Mouse (Mus musculus) neural tube, embryonic 11.5 days (tissue): ENCODE data around the gene Srgap2. TPM values are rescaled to one million over a fixed set of nuclear protein-coding genes. Genes with fewer than 3 reads are reported as not detected.

Experiments used
- ATAC-seq: fragments of 200-750 bp; cut with Nextera tagmentation; 2 replicates; pipeline ENCODE4 v1.8.0; 2017; ENCODE audit warnings: moderate number of reproducible peaks, mild to moderate bottlenecking, moderate TSS enrichment, moderate library complexity; ENCODE audit not compliant: insufficient read depth, low FRiP score, low TSS enrichment
- DNase-seq: peaks from one replicate; pipeline ENCODE4 v3.0.0-alpha.2; 2015; ENCODE audit warnings: low spot score
- H3K27ac ChIP-seq: fragments of 300-500 bp; sonication (generic); 2 replicates; pipeline ENCODE4 v1.5.1; 2014; ENCODE audit warnings: low read depth, mild to moderate bottlenecking, low read length
- H3K27me3 ChIP-seq: fragments of 300-500 bp; sonication (generic); 2 replicates; pipeline ENCODE4 v1.6.1; 2014; ENCODE audit warnings: mild to moderate bottlenecking, low read length, mixed read lengths; ENCODE audit not compliant: control insufficient read depth, insufficient read depth
- H3K36me3 ChIP-seq: fragments of 300-500 bp; sonication (generic); 2 replicates; pipeline ENCODE4 v1.6.1; 2014; ENCODE audit warnings: mild to moderate bottlenecking, low read length, moderate library complexity, mixed read lengths; ENCODE audit not compliant: control insufficient read depth, insufficient read depth
- H3K4me1 ChIP-seq: fragments of 300-500 bp; sonication (generic); 2 replicates; pipeline ENCODE4 v1.6.1; 2014; ENCODE audit warnings: low read length, mixed read lengths; ENCODE audit not compliant: control insufficient read depth, insufficient read depth
- H3K4me2 ChIP-seq: fragments of 300-500 bp; sonication (generic); 2 replicates; pipeline ENCODE4 v1.6.1; 2014; ENCODE audit warnings: low read depth, mild to moderate bottlenecking, moderate library complexity
- H3K4me3 ChIP-seq: fragments of 300-500 bp; sonication (generic); 2 replicates; pipeline ENCODE4 v1.5.1; 2014; ENCODE audit warnings: low read depth, low read length
- H3K9ac ChIP-seq: fragments of 300-500 bp; sonication (generic); 2 replicates; pipeline ENCODE4 v1.6.1; 2014; ENCODE audit warnings: mild to moderate bottlenecking, low read length
- H3K9me3 ChIP-seq: fragments of 300-500 bp; sonication (generic); 2 replicates; pipeline ENCODE4 v1.6.1; 2016; ENCODE audit warnings: low read length; ENCODE audit not compliant: control insufficient read depth
- WGBS: fragments of 180-500 bp; shearing (Covaris S2); extraction: QIAGEN DNeasy Blood & Tissue Kit; methylation state at CpG from one replicate; pipeline ENCODE4 v1.1.7; 2014; 5-methylcytosine and 5-hydroxymethylcytosine counted together
- microRNA-seq: library from miRNA; unstranded; fragments of <30 nt; microRNA quantifications from one replicate; pipeline ENCODE4, GENCODE M21; 2016
- polyA plus RNA-seq: library from polyadenylated mRNA; unstranded; fragments of >200 nt; fragmentation: Nextera tagmentation; extraction: Ambion mirVana; gene quantifications from 2 replicates; pipeline ENCODE4 v1.2.1, GENCODE M21; 2014

Gene Srgap2
- polyA plus RNA-seq, 1 experiment from 2014 or later = 15.2 TPM

DNA sequence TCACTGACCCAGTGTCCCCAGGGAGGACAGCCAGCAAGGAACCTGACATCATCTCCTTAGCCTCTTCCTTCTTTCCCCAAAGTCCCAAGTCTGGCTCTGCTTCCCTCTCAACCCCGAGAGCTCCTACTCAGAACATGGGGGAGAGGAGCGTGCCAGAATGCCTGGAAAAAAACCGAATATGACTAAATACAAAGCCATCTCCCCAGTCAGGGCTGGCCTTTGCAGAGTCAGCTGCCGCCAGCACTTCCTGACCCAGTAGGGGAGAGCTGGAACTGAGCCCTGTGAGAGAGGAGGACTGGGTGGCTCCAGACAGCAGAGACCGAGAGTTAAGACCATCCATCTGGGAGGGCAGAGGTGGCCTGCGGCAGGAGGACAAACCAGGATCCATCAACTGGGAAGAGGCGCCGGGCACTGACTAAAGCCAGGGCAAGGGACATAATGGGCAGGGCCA lies 288.2 kb downstream of the Srgap2 start:
- Histone ChIP-seq H3K27me3 (peaks cover 5% of the 10 kb centered on the region), H3K4me3 (no peak overlapping the region), H3K9ac (no peak overlapping the region), H3K9me3 (no peaks in the 10 kb centered on the region), H3K4me1 (no peaks in the 10 kb centered on the region), H3K4me2 (no peak overlapping the region), H3K27ac (no peak overlapping the region), H3K36me3 (no peaks in the 10 kb centered on the region)
- 80% methylated on average over 8 of the region's 8 CpGs for WGBS
- no peak for ATAC-seq
- no peak for DNase-seq

DNA sequence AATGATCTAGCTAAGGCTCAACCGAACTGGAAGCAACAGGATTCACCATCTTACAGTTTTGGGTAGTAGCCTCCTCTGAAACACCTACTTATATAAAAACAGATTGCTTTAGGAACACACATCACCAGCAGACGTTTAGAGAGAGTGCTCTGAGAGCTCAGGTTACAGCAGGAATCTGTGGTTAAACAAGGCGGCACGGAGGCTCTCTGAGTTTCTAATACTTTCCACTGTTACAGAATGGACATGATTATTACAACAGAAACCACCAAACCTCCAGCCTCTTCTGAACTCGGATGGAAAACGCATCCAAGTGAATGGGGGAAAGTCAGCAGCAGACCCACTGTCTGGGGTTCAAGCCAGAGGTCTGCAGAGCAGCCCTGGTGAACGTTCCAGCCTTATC lies 291.1 kb downstream of the Srgap2 start:
- DNase-seq = no peak
- no peak overlapping the region for H3K4me3 ChIP-seq

More for the DNA sequence above, 291.1 kb downstream of the Srgap2 start:
- Histone ChIP-seq H3K9me3 (no peaks in the 10 kb centered on the region), H3K27ac (no peak overlapping the region), H3K4me2 (no peak overlapping the region), H3K36me3 (no peaks in the 10 kb centered on the region), H3K27me3 (no peaks in the 10 kb centered on the region), H3K9ac (no peak overlapping the region), H3K4me1 (no peaks in the 10 kb centered on the region)
- WGBS = 64% methylated on average over 7 of the region's 7 CpGs
- no peak for ATAC-seq

Small RNA genes lying within 50 kb of the gene (microRNA-seq; reads per million reads assigned to microRNA genes)
- not detected for gene Gm24273

Other genes with a start within 250 kb of the Srgap2 start
- gene Ikbke, start 247.7 kb downstream of the Srgap2 start, polyA plus RNA-seq = 0.81 and 0.93 TPM in 2 replicates
- 2.7 and 3.0 TPM in 2 replicates for gene Fam72a, start 551 bp upstream of the Srgap2 start, polyA plus RNA-seq
- gene Avpr1b, start 71.9 kb upstream of the Srgap2 start, polyA plus RNA-seq = not detected in 2 replicates
- gene Ctse, start 111.0 kb upstream of the Srgap2 start, polyA plus RNA-seq = 0.18 and 0.49 TPM in 2 replicates
- gene Rab7b, start 161.3 kb upstream of the Srgap2 start, polyA plus RNA-seq = 0.62 and 0.99 TPM in 2 replicates
- gene Slc26a9, start 216.7 kb upstream of the Srgap2 start, polyA plus RNA-seq = not detected in 2 replicates